Comparison of ENCODE assay signal across 21 mouse cellular contexts in genomic region chr4:131023601-131024000, GRCm38 (mm10).
DNase-seq lines count a peak whose midpoint lies in the region; ATAC-seq and TF ChIP-seq lines count a peak whose summit lies in the region.
"Had no signal": no experiment of that assay in that cellular context is flagged by ENCODE, and none has a peak within 500 bp of the region (broad histone marks: within the 10 kb centered on the region; RNA-seq: fewer than 3 reads in every experiment).

No protein-coding gene starts in this region.

- H3K9me3 ChIP-seq in lung, embryonic 14.5 days (ENCODE audit: low read depth, low read length) = no peaks in the 10 kb centered on the region
- H3K9me3 ChIP-seq in CH12.LX (replicated peaks; ENCODE audit: low read length) = no peaks in the 10 kb centered on the region
- no peaks in the 10 kb centered on the region for H3K9me3 ChIP-seq in limb, embryonic 10.5 days (replicated peaks)
- H3K9me3 ChIP-seq in hindbrain, embryonic 13.5 days = no peaks in the 10 kb centered on the region; the same call in 1 of the 2 replicates
- H3K9me3 ChIP-seq: embryonic facial prominence, embryonic 12.5 days; forebrain, embryonic 13.5 days; heart, embryonic 15.5 days; liver, embryonic 12.5 days; lung, embryonic 15.5 days; midbrain, embryonic 10.5 days had no signal

- no peak for TF ChIP-seq CTCF in lung, embryonic 14.5 days (IDR thresholded peaks at IDR 0.05; ENCODE audit: low read depth)
- no peak for TF ChIP-seq CTCF in CH12.LX (conservative IDR thresholded peaks at IDR 0.05 in 1 of 2, IDR thresholded peaks at IDR 0.05 in 1 of 2; ENCODE audit: low read depth in 2 of 2, low read length in 2 of 2)
- no peak for TF ChIP-seq CTCF in brain, embryonic 14.5 days (IDR thresholded peaks at IDR 0.05; ENCODE audit: borderline replicate concordance, extremely low read depth, insufficient read depth, insufficient read length)

- TF ChIP-seq POLR2A in CH12.LX (IDR thresholded peaks at IDR 0.05; ENCODE audit: low read depth, low read length) = no peak
- TF ChIP-seq POLR2A in brain, embryonic 14.5 days (IDR thresholded peaks at IDR 0.05; ENCODE audit: borderline replicate concordance, extremely low read depth, insufficient read depth, insufficient read length, poor library complexity, severe bottlenecking) = no peak

- H3K9ac ChIP-seq in lung, embryonic 14.5 days = no peak overlapping the region
- H3K9ac ChIP-seq in CH12.LX (ENCODE audit: insufficient read depth, low read depth) = no peak overlapping the region
- no peak overlapping the region for H3K9ac ChIP-seq in hindbrain, embryonic 13.5 days
- H3K9ac ChIP-seq: embryonic facial prominence, embryonic 12.5 days; forebrain, embryonic 13.5 days; heart, embryonic 15.5 days; limb, embryonic 12.5 days; liver, embryonic 12.5 days; lung, embryonic 15.5 days had no signal

- no peak for TF ChIP-seq RAD21 in CH12.LX (IDR thresholded peaks at IDR 0.05; ENCODE audit: low read depth, low read length)

- no peaks in the 10 kb centered on the region for H3K27me3 ChIP-seq in lung, embryonic 14.5 days (ENCODE audit: insufficient read depth, low read length)
- peaks cover 89% of the 10 kb centered on the region for H3K27me3 ChIP-seq in CH12.LX (replicated peaks)
- no peaks in the 10 kb centered on the region for H3K27me3 ChIP-seq in limb, embryonic 10.5 days (ENCODE audit: low read depth, poor library complexity, severe bottlenecking)
- H3K27me3 ChIP-seq in hindbrain, embryonic 13.5 days = 0 out of 2 replicates have a peak, but pooled peaks cover 2% of the 10 kb centered on the region
- H3K27me3 ChIP-seq: embryonic facial prominence, embryonic 12.5 days; forebrain, embryonic 13.5 days; heart, embryonic 15.5 days; limb, embryonic 12.5 days; liver, embryonic 12.5 days; lung, embryonic 15.5 days had no signal

- no peaks in the 10 kb centered on the region for H3K79me2 ChIP-seq in CH12.LX (replicated peaks; ENCODE audit: control insufficient read depth, extremely low read depth, insufficient read depth, poor library complexity, severe bottlenecking)

- no peak for ATAC-seq in lung, embryonic 14.5 days (ENCODE audit: insufficient read depth)
- ATAC-seq in hindbrain, embryonic 13.5 days (ENCODE audit: low FRiP score) = no peak
- ATAC-seq: forebrain, embryonic 13.5 days; liver, embryonic 12.5 days had no signal

- dilution Hi-C loops in CH12.LX (cut with MboI; ENCODE audit: extremely low pct_ligation_motif_present, extremely low pct_unique_long_range_greater_than_20kb, low sequenced_read_pairs) = no loop called here

- in situ Hi-C loops in CH12.LX (cut with MboI; ENCODE audit: low pct_ligation_motif_present, low pct_unique_long_range_greater_than_20kb, low sequenced_read_pairs) = no loop called here

- H3K4me1 ChIP-seq in lung, embryonic 14.5 days (ENCODE audit: insufficient read depth) = no peaks in the 10 kb centered on the region
- H3K4me1 ChIP-seq in CH12.LX (ENCODE audit: control insufficient read depth in 1 of 2, insufficient read depth in 2 of 2) = no peaks in the 10 kb centered on the region
- peaks cover 13% of the 10 kb centered on the region; the same call in 1 of the 2 replicates for H3K4me1 ChIP-seq in limb, embryonic 10.5 days
- peaks cover 12% of the 10 kb centered on the region; the same call in 1 of the 2 replicates for H3K4me1 ChIP-seq in hindbrain, embryonic 13.5 days (replicated peaks)
- H3K4me1 ChIP-seq: embryonic facial prominence, embryonic 12.5 days; forebrain, embryonic 13.5 days; heart, embryonic 15.5 days; liver, embryonic 12.5 days; lung, embryonic 15.5 days; midbrain, embryonic 10.5 days had no signal

- peak; percentile 28 for DNase-seq in lung, embryonic 14.5 days
- DNase-seq in lung, adult 18-20 months = no peak
- peak; percentile 28 for DNase-seq in CH12.LX (ENCODE audit: extremely low read depth)
- peak; percentile 40 for DNase-seq in brain, embryonic 14.5 days (ENCODE audit: low read depth)
- no peak for DNase-seq in limb, embryonic 10.5 days (ENCODE audit: low spot score)
- no peak for DNase-seq in thymus, adult 18-20 months
- DNase-seq: cerebellum, adult 9-10 months; gastrocnemius, postnatal 36 days; heart, postnatal 4 days; kidney, adult 9 months; lung, postnatal 4 days had no signal

- no peak overlapping the region for H3K27ac ChIP-seq in lung, embryonic 14.5 days (ENCODE audit: low read depth)
- H3K27ac ChIP-seq in CH12.LX (ENCODE audit: insufficient read depth, low read depth) = no peak overlapping the region
- H3K27ac ChIP-seq in limb, embryonic 10.5 days = peak overlapping the region; percentile 7; the same call in 1 of the 2 replicates
- H3K27ac ChIP-seq in hindbrain, embryonic 13.5 days = no peak overlapping the region
- H3K27ac ChIP-seq: embryonic facial prominence, embryonic 12.5 days; forebrain, embryonic 13.5 days; heart, embryonic 15.5 days; limb, embryonic 12.5 days; liver, embryonic 12.5 days; lung, embryonic 15.5 days; midbrain, embryonic 10.5 days; stomach, postnatal 0 days had no signal

- H3K36me3 ChIP-seq in lung, embryonic 14.5 days (ENCODE audit: insufficient read depth) = no peaks in the 10 kb centered on the region
- no peaks in the 10 kb centered on the region for H3K36me3 ChIP-seq in CH12.LX (replicated peaks in 1 of 2; ENCODE audit: control insufficient read depth in 1 of 2, insufficient read depth in 1 of 2, low read length in 1 of 2)
- no peaks in the 10 kb centered on the region for H3K36me3 ChIP-seq in limb, embryonic 10.5 days
- H3K36me3 ChIP-seq in hindbrain, embryonic 13.5 days = no peaks in the 10 kb centered on the region
- H3K36me3 ChIP-seq: embryonic facial prominence, embryonic 12.5 days; heart, embryonic 15.5 days; limb, embryonic 12.5 days; liver, embryonic 12.5 days; lung, embryonic 15.5 days; midbrain, embryonic 10.5 days had no signal

- TF ChIP-seq EP300 in CH12.LX (IDR thresholded peaks at IDR 0.05; ENCODE audit: low read length) = no peak

- no peak overlapping the region for H3K4me3 ChIP-seq in lung, embryonic 14.5 days (ENCODE audit: low read depth, low read length)
- H3K4me3 ChIP-seq in CH12.LX (replicated peaks in 1 of 3; ENCODE audit: low read depth in 2 of 3, low read length in 2 of 3, poor library complexity in 1 of 3) = no peak overlapping the region
- H3K4me3 ChIP-seq in limb, embryonic 10.5 days = no peak overlapping the region
- H3K4me3 ChIP-seq in hindbrain, embryonic 13.5 days = no peak overlapping the region
- H3K4me3 ChIP-seq: embryonic facial prominence, embryonic 12.5 days; erythroblast, embryonic 14.5 days; forebrain, embryonic 13.5 days; heart, embryonic 15.5 days; limb, embryonic 12.5 days; liver, embryonic 12.5 days; lung, embryonic 15.5 days; midbrain, embryonic 10.5 days had no signal

- H3K4me2 ChIP-seq in lung, embryonic 14.5 days = no peak overlapping the region
- H3K4me2 ChIP-seq in CH12.LX (ENCODE audit: insufficient read depth, low read depth, poor library complexity, severe bottlenecking) = 0 out of 2 replicates have a peak overlapping the region, but pooled peaks have one; percentile 11
- no peak overlapping the region for H3K4me2 ChIP-seq in hindbrain, embryonic 13.5 days
- H3K4me2 ChIP-seq: embryonic facial prominence, embryonic 12.5 days; forebrain, embryonic 13.5 days; heart, embryonic 15.5 days; limb, embryonic 12.5 days; liver, embryonic 12.5 days; lung, embryonic 15.5 days had no signal

- 35% methylated on average over 6 of the region's 6 CpGs for WGBS in lung, embryonic 14.5 days
- WGBS in limb, embryonic 10.5 days = 57% methylated on average over 6 of the region's 6 CpGs
- WGBS in hindbrain, embryonic 13.5 days = 52% methylated on average over 6 of the region's 6 CpGs

TF ChIP-seq in CH12.LX, 34 proteins besides CTCF, POLR2A, EP300 and RAD21:
- TF ChIP-seq SMC3 (IDR thresholded peaks at IDR 0.05; ENCODE audit: low read depth, low read length) (no peak), SIN3A (IDR thresholded peaks at IDR 0.05; ENCODE audit: low read length) (peak; percentile 72), HCFC1 (IDR thresholded peaks at IDR 0.05; ENCODE audit: low read depth, low read length) (peak; percentile 71), USF2 (conservative IDR thresholded peaks at IDR 0.05; ENCODE audit: low read depth, low read length) (no peak), ELF1 (IDR thresholded peaks at IDR 0.05; ENCODE audit: low read depth, low read length) (peak; percentile 56), BHLHE40 (IDR thresholded peaks at IDR 0.05; ENCODE audit: low read depth, low read length) (no peak), MXI1 (IDR thresholded peaks at IDR 0.05; ENCODE audit: low read depth, low read length) (no peak)

Comparison
In these comparisons a context has a peak if more than half of its experiments do, and no peak if none do; other contexts are left out.
1. DNase-seq: peak in lung, embryonic 14.5 days (single experiment), CH12.LX (single experiment) and brain, embryonic 14.5 days (single experiment); none in lung, adult 18-20 months (0 of 2), limb, embryonic 10.5 days (single experiment) and thymus, adult 18-20 months (0 of 2).